Mouse (Mus musculus): Measurements from ENCODE around the gene Ints3.

The Ints3 gene

DNA sequence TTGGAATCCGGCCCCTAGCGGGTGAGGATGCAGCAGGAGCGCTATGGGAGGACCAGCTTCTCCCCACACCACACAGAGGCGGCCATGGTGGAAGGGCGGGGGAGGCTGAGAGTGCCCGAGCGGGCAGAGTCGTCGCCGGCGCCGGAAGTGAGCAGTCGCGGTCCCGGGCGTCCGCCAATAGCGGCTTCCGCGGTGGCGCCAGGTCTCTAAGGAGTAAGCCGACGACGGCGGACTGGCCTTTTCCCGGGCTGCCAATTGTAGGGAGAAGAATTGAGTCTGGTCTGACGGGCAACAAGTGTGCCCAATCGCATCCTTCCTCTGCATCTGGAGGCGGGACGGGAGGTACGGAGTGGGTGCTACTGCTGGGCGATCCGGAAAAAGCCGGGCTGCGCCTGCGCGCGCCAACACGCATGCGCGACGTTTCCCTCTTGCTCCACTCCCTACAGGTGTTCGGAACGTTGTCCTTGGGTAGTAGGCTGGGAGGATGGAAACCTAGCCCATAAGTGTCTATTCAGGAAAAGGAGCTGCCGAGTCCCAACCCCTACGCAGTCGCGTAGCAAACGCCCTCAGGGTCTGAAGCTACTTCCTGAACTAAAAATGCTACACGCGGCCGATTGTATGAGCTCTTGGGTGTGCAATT lies at the start of gene Ints3:
TSS of gene Ints3 (minus strand) at position 242 of the 640 bp plus-strand sequence.
- DNase-seq: peak; percentile 100

DNA sequence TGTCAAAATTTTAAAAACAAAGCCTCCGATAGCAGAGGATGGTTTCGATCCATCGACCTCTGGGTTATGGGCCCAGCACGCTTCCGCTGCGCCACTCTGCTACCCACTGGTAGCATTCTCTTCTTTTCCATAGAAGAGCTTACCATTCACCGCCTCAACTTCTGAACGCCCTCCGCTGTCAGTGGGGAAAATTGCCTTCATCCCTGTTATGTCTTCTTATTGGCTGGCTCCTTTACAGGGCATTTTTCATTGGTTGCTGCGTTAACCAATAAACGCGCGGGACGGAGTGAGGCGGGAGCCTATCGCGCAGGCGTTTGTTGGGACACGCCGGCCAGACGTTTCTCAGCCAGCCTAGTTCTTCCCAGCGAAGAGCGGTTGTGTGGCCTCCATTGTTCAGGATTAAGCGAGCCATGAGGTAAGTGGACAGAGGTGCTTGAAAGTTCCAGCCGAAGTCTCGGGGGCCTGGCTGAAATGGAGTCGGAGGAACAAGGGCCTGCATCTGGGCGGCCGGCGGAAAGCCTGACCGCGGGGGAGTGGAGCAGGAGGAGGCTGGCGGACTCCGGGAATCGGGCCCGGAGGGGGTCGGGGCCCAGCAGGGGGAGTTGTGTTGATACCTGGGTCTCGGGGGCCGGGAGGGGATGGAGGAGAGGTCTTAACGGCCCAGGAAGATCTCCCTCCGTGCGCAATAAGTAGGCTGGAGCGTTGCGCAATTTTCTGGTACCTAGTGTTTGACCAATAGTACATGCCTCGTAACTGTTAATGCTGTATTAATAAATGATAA lies 42.6 kb upstream of the Ints3 start, which contains the start of gene Ilf2:
TSS of gene Ilf2 (plus strand) at position 296 of the 781 bp plus-strand sequence.
- peak; percentile 97 for DNase-seq

DNA sequence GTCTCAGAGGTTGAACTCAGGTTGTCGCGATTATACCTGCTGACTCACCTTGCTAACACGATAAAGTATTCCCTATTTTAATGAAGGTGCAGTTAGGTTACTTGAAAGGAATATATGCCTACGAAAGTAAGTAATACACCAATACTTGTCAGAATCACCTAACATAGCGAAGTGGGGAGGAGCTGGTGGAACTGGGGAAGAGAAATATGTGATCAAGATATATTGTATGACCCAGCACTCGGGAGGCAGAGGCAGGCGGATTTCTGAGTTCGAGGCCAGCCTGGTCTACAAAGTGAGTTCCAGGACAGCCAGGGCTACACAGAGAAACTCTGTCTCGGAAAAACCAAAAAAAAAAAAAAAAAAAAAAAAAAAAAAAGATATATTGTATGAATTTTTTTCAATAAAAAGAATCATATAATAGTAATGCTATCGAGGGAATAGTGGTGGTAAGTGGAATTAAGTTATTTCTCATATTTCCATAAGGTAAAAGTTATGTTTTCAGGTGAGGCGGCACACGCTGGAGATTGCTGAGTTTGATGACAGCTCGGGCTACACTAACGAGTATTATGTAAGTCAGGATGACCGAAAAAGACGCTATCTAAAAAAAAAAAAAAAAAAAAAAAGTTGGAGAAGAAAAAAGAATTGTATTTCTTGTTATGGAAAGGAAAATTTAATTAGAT lies 41.9 kb upstream of the Ints3 start:
- no peak for DNase-seq

DNA sequence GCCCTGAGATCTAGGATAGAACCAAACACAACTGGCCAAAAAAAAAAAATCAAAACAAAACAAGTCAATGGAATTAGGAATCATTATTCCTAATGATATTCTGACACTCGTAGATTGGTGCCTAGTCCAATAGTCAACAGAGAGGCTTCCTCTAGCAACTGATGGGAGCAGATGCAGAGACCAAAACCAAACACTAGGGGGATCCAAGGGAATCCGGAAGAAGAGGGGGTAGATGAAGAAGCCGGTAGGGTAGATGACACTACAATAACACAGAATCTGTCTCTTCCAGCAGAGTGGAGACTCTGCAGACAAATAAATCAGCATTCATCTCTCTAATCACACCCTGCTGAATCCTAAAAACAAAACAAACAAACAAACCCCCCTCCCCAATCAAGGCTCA lies 38.8 kb upstream of the Ints3 start:
- peak; percentile 59 for DNase-seq

DNA sequence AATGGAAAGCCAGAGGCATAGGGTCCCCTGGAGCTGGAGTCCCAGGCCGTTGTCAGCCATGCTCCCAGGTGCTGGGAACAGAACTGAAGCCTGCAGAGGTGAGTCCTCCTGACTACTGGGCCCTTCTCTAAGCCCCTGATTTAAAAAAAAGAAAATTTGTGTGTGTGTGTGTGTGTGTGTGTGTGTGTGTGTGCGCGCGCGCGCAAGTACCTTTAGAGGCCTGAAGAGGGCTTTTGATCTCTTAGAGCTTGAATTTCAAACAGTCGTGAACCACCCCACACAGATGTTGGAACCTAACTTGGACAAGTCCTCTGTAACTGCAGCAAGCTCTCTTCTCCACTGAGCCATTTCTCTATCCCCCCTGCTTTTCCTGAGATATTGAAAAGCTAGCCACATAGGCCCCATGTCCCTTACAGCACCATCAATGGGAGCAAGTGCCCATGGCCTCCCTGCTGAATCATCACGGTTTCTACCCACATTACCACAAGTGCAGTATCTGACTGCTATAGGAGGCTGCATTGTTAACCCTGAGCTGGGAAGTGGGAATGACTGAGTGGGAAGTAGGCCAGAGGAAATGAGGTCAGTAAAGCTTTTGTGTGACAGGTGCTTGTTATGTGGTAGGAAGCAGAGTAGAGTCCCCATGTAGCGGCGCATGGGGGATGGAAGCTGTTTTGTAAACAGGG lies 34.3 kb upstream of the Ints3 start:
- DNase-seq: no peak

DNA sequence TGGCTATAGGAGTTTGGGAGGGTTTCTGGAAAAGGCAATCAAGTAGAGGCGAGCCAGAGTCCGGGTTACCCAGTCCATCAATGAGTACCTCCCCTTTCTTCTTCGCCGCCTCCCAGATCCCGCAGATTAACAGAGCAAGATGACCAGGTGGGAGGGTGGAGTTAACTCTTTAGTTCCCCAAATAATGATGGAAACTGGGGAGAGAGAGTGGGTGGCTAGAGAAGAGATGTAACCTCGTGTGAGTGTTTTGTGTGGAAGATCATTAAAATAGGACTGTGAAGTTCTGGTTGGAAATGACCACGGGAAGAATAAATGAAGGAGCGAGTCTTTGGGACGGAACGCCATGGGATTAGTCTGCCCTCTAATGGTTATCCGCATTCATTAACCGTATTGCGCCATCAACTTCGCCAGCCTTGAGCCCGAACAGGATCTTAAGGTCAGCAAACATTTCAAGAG lies 32.9 kb upstream of the Ints3 start:
- peak; percentile 79 for DNase-seq

DNA sequence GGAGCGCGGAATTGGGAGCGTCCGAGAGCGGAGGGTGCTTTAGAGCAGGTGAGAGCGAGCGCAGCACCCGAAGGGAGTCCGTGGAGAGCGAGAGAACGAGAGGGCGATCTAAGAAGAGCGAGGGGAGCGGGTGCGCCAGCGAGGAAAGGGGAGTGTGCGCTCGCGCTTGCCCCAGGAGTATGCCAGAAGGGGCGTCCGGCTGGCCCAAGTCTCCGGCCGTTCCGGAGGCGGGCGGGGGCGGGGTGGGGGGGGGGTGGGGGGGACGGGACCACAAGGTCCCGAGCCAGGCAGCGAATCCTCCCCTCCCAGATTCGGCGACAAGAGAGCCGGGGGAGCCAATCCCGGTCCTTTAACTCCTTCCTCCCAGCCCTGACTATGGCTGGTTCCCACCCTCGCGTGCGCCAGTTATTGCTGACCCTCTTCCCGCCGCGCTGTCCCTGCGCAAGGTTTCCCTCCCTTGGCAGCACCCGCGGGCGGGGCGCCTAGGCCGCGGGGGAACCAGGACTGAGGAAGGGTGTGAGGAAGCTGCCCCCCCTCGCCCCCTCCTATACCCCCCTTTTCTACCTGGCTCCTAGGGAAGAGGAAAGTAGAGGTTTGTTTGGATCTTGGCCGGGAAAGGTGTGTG lies 32.4 kb upstream of the Ints3 start, which contains the start of gene Npr1:
TSS of gene Npr1 (minus strand) at position 181 of the 625 bp plus-strand sequence.
- peak; percentile 75 for DNase-seq

DNA sequence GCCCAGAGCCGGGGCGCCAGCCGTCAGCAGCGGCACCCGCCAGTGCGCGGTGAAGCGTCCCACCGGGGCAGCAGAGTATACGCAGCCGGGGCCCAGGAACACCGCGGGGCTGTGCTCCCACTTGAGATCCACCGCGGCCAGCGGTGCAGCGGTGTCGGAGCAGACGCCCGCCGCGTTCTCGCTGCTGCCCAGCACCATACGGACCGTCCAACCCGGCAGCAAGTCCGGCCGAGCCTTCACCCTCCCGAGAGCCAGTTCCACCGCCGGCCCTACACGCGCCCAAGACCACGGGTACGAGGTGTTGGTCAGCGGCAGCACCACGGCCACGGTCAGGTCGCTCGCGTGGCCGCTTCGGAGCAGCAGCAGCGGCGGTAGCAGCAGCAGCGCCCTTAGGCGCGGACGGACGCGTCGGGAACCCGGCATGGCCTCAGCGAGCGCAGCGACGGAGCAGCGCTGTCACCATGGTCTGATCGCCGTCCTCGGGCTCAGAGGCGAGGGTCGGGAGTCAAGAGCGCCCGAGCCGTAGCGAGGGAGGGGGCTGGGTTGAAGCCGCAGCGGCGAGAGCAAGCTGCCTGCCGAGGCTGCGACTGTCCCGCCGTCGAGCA lies 31.8 kb upstream of the Ints3 start:
- DNase-seq: peak; percentile 39

DNA sequence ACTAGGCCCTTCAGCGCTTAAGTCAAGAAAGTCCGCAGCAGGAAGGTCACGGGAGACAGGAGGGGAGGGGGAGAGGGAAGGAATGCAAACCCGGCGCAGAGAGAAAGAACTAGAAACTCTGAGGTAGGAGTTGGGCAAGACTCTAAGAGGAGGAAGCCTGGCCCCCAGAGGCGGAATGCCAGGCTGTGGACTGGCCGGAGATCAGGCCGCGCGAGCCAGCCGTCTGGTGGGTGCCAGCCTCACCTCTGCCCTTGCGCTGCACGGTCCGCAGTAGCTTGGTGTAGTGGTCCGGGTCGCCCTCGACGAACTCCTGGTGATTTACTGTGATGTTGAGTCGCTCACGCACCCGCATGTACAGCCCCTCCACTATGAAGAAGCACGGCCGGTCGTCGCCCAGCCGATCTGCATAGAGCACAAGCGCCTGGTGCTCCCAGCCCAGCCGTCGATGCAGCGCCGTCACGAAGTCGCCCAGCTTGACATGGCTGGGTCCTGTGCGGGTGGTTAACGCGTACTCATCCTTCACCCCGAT lies 31.2 kb upstream of the Ints3 start:
- peak; percentile 43 for DNase-seq

DNA sequence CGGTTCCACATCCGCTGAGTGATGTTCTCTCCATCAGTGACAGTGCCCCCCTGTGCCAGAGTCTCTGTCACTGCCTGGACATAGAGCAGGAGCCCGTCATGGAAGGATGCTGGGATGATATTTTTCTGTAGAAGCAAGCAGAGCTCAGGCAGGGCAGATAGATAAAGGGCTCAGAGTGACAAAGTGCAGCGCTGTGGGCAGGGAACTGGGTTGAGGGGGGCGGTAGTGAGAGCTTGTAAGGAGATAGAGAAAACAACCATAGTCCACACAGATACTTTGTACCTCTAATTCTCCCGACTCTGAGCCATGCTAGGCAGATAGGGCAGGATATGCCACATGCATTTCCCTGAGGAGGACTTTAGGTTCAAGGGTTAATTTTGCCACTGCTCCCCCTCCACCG lies 29.2 kb upstream of the Ints3 start:
- no peak for DNase-seq

DNA sequence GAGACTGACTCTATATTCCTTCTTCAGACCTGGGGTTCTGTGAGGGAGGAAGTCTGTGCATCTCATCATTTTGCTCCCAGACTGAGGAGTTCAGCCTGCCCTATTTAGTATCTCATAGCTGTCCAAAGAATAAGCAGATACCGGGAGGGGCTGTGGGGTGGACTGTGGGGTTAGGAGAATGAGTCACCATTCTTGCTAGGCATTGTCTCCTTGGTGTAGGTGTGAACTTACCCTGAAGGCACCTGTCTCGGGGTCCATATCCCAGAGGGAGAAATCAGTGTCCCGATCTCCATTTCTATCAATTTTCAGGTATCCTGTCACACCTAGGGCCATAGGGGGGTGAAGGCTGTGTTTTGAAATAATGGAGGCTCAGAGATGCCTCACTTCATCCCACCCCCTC lies 28.5 kb upstream of the Ints3 start:
- DNase-seq: no peak

DNA sequence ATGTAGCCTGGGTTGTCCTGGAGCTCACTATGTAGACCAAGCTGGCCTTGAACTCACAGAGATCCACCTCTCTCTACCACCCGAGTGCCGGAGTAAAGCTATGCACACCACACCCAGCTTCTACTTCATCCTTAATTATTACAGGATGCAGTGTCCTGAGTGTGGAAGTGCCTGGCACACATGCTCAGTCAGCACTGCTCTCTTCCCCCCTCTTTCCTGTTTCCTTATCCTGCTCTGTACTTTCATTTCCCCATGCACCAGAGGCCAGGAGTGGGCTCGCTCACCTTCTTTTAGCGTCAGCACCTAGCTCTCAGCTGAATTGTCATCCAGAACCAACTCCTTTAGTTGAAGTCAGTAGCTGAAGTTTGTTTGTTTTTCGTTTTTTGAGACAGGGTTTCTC lies 26.9 kb upstream of the Ints3 start:
- DNase-seq: no peak

DNA sequence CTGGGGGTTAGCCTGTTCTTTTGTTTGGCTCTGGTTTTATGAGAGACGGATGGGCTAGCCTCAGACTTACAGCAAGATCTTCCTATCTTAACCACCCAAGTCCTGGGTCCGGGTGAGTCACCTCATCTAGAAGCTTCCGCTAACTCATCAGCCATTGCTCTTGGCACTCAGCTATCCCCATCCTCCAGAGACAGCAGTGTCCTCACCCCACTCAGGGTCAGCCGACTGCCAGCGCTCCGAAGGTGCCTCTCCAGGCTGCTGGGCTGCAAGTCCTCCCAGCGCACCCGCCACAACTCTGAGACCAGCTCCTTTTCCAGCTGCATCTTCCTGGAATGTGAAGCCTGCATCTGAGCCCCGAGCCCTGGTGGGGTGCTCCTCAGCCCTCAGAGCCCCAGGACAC lies 26.3 kb upstream of the Ints3 start:
- DNase-seq: no peak

DNA sequence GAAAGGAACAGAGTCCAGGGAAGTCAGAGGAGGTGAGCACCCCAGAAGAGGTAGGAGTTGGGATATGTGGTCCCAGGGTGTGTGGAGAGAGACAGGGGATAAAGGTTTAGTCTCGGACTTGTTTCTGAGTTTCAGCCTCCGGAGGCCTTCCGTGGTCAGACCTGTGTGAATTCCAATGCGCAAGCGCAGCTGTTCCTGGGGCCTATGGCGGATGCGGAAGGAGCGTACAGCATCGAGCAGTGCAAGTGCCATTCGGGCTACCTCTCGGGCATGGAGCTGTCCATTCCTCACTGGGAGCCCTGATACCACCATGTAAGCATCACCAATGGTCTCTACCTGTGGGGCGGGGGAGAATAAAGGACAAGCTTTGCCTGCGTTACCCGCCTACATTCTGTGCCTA lies 21.5 kb upstream of the Ints3 start:
- no peak for DNase-seq

DNA sequence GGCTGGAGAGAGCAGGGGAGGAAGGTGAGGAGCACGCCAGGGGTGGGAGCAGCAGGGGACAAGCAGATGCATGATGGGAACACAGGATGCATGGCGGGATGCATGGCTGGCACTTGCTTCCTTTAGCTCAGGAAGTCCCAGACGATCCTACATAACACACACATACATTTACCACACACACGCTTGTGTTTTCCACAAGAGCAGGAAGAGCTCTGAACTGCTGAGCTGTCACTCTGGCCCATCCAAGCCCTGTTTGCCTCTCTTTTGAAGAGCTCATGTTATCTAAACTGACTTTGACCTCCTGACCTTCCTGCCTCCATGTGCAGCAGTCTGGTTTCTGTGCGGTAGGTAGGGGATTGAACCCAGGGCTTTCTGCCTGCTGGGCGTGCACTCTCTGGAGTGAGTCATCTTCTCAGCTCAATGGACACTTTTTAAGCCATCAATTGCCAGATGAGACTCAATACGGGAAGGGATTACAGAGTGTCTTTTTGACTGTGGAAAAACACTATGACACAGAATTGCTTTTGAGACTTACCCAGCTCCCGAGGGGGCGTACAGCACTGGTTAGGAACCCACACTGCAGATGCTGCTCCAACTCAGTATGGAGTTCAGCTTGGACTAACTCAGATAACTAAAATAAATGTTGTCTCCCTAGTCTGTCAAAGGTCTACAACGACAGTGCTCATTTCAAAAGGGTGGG lies 18.1 kb upstream of the Ints3 start:
- DNase-seq: no peak

DNA sequence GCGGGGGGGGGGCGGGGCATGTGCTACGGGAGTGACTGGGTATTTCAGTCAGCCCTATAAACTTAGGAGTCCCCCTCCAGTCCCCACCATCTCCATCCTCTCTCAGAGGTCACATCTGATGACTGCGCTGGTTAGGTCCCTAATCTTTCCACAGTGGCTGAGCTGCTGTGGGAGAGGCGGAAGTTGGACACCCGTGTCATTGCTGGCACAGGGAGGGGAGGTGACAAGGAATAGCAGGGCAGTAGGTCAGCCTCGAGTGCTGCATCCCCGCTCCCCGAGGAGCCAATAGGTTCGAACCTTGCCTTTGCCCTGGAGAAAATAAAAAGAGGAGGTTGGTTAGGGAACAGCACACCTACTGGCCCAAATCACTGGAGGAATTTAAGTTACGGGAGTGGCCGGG lies 17.5 kb upstream of the Ints3 start:
- DNase-seq: no peak

DNA sequence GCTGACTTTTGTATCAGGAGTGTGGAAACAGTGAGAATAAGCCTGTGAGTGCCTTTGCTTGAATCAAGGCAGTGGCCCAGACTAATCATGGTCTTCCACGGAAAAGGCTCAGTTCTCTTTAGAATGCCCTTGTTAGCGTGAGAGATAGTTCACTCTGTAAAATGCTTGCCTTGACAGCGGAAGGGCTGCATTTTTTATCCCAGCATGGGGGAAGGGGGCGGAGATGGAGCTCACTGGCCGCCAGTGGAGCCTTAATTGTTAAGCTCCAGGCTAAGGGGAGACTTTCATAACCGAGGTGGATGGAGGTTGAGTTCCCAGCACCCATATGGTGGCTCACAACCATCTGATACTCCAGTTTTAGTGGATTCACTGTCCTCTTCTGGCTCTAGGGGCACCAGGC lies 15.2 kb upstream of the Ints3 start:
- peak; percentile 52 for DNase-seq

DNA sequence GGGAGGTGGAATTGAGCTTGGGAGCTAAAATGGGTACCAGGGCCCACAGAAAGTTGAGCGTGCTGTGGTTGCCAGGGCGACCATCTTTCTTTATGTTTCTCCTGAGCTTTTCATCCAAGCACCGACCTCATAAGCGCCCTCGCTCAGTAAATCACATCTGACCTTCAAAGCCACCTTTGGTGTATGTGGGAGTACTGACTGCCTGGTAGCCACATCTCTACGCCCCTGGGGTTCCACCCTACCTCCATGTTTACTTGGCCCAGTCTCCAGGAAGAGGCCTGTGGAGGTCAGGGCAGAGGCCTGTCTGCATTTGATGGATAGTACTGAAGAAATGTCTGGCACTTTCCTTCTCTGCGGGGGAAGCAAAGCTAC lies 13.7 kb upstream of the Ints3 start:
- DNase-seq: peak; percentile 66

DNA sequence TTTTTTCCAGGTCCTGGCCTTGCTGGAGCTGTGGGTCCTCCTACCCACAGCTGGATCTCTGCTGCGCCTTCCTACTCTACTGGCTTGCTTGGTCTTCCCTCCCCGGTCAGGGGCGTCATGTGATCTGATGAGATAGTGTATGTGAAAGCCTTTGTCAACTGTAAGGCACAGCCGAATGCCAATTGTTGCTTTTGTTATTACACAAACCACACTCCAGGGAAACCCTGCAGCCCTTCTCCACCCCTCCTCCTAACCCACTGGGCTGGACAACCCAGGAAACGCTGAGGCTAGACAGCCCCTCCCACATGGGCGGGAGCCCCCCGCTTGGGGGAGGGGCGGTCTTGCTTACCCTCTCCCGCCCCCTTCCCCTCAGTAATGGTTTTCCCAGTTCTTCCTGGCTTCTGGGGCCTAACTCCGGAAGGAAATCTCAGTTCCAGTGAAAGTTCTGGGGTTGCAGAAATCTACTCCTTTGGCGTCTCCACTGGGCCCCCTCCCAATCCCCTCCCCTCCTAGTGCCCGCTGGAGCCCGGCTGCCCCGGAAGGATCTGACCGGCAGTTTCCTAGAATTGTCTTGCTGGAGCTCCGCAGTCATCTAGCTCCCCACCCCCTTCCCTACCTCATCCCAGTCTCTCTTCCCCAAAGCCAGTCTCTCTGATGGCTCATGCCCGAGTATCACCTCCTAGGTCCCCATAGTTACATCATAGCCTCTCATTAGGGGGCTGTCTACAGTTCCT lies 13.1 kb upstream of the Ints3 start:
- DNase-seq: peak; percentile 95

DNA sequence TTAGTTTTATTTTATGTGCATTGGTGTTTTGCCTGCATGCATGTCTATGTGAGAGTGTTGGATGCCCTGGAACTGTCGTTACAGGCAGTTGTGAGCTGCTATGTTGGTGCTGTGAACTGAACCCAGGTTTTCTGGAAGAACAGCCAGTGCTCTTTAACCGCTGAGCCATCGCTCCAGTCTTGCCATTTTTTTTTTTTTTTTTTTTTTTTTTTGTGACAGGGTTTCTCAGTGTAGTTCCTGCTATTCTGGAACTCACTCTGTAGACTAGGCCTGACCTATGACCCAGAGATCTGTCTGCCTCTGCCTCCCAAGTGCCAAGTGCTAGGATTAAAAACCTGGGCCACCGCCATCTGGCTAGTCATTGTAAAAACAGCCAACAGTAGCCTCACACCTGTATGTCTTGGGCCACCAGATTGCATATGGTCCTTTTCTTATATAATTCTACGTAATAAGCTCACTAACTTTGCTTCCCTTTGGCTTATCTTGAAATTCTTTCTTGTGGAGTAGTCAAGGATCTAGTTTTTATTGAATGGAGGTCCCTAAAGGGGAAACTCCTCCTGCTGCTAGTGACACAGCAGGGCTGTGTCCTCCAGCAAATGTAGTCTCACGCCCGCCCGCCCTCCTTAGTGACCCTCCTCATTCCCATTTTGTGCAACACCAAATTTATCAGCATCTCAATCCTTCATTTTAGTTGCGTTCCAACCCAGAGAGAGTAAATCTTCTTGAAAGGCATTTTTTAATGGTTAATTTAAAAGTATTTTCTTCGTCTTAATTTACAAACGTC lies 12.2 kb upstream of the Ints3 start:
- DNase-seq: no peak
